Mouse (Mus musculus) bone marrow, adult 2 months (tissue): Measurements from ENCODE around the gene Cdc40.

Experiments
- CTCF ChIP-seq: fragments of 200-500 bp; IDR thresholded peaks from 2 replicates; pipeline ENCODE4 v1.5.1; 2011; ENCODE audit warnings: low read length, control low read depth; ENCODE audit not compliant: control insufficient read depth, insufficient read depth
- POLR2A ChIP-seq: fragments of 200-500 bp; IDR thresholded peaks from 2 replicates; pipeline ENCODE4 v1.6.1; 2011; ENCODE audit warnings: low read depth, mild to moderate bottlenecking, control low read depth, low read length, borderline replicate concordance; ENCODE audit not compliant: control insufficient read depth

DNA sequence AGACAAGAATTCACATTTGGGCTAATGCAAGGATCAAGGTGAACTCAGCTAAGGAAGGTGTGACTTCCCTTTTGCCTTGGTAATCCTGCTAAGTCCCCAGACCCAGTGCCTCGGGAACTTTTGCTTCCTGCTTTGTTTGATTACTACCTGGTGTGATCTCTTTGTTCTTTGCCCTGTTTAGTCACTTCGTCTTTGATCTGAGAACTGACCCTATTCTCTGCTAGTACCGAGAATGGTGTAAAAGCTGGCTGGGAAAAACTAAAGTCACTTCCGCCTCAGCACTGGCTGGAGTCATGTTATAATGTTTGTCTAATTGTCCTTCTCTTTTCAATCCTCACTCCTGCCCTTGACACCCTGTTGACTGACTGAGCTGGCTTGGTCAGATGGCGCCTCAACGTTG lies 66.6 kb downstream of the Cdc40 start:
- no peak for TF ChIP-seq POLR2A
- no peak for TF ChIP-seq CTCF
